Mouse (Mus musculus): ENCODE data around the gene Fbp1. TPM values are rescaled to one million over a fixed set of nuclear protein-coding genes. Genes with fewer than 3 reads are reported as not detected.

The Fbp1 gene
- polyA plus RNA-seq, 1 experiment from 2014 or later = 2.9 TPM

GRCm38 (mm10) chr13:62881336-62881735, 6.7 kb downstream of the Fbp1 start:
- Histone ChIP-seq H3K9me3 (no peaks in the 10 kb centered on the region), H3K27me3 (peaks cover 4% of the 10 kb centered on the region), H3K36me3 (no peaks in the 10 kb centered on the region), H3K27ac (replicated peaks) (no peak overlapping the region), H3K4me1 (replicated peaks) (peaks cover 7% of the 10 kb centered on the region), H3K9ac (no peak overlapping the region), H3K4me2 (no peak overlapping the region), H3K4me3 (no peak overlapping the region)
- 87% methylated on average over 9 of the region's 9 CpGs for WGBS
- no peak for ATAC-seq (ENCODE audit: low read depth)

- Histone ChIP-seq H3K9ac (no peak overlapping the region), H3K27me3 (no peaks in the 10 kb centered on the region), H3K4me3 (no peak overlapping the region), H3K4me2 (no peak overlapping the region), H3K27ac (replicated peaks) (no peak overlapping the region), H3K36me3 (no peaks in the 10 kb centered on the region), H3K9me3 (no peaks in the 10 kb centered on the region), H3K4me1 (replicated peaks) (peaks cover 7% of the 10 kb centered on the region)
- WGBS = 26% methylated on average over 8 of the region's 8 CpGs
- no peak for ATAC-seq (ENCODE audit: low read depth)
Observed at GRCm38 (mm10) chr13:62879831-62880615, 8.1 kb downstream of the Fbp1 start.

GRCm38 (mm10) chr13:62879411-62879810, 8.7 kb downstream of the Fbp1 start:
- no peak for ATAC-seq (ENCODE audit: low read depth)
- 29% methylated on average over 6 of the region's 6 CpGs for WGBS
- Histone ChIP-seq H3K27ac (replicated peaks) (no peak overlapping the region), H3K4me3 (no peak overlapping the region), H3K27me3 (no peaks in the 10 kb centered on the region), H3K9me3 (no peaks in the 10 kb centered on the region), H3K9ac (no peak overlapping the region), H3K36me3 (no peaks in the 10 kb centered on the region), H3K4me2 (no peak overlapping the region), H3K4me1 (replicated peaks) (peaks cover 7% of the 10 kb centered on the region)

GRCm38 (mm10) chr13:62877247-62877646, 10.8 kb downstream of the Fbp1 start:
- no peak overlapping the region for H3K4me3 ChIP-seq
- H3K9ac ChIP-seq = no peak overlapping the region
- H3K4me2 ChIP-seq = no peak overlapping the region
- peaks cover 7% of the 10 kb centered on the region for H3K4me1 ChIP-seq (replicated peaks)
- H3K36me3 ChIP-seq = no peaks in the 10 kb centered on the region
- H3K9me3 ChIP-seq = no peaks in the 10 kb centered on the region
- H3K27me3 ChIP-seq = no peaks in the 10 kb centered on the region
- WGBS = 21% methylated on average over 5 of the region's 5 CpGs
- no peak overlapping the region for H3K27ac ChIP-seq (replicated peaks)
- ATAC-seq (ENCODE audit: low read depth) = no peak

GRCm38 (mm10) chr13:62876111-62876510, 12.0 kb downstream of the Fbp1 start:
- no peaks in the 10 kb centered on the region for H3K9me3 ChIP-seq
- H3K4me1 ChIP-seq (replicated peaks) = peaks cover 7% of the 10 kb centered on the region
- WGBS = 90% methylated on average over 1 of the region's 1 CpGs
- H3K9ac ChIP-seq = no peak overlapping the region
- H3K4me3 ChIP-seq = no peak overlapping the region
- H3K27ac ChIP-seq (replicated peaks) = no peak overlapping the region
- no peaks in the 10 kb centered on the region for H3K27me3 ChIP-seq
- no peak overlapping the region for H3K4me2 ChIP-seq
- no peaks in the 10 kb centered on the region for H3K36me3 ChIP-seq
- ATAC-seq (ENCODE audit: low read depth) = no peak

GRCm38 (mm10) chr13:62872252-62872651, 15.8 kb downstream of the Fbp1 start:
- H3K9me3 ChIP-seq = no peaks in the 10 kb centered on the region
- no peaks in the 10 kb centered on the region for H3K36me3 ChIP-seq
- WGBS = 82% methylated on average over 3 of the region's 3 CpGs
- no peak overlapping the region for H3K9ac ChIP-seq
- H3K27me3 ChIP-seq = no peaks in the 10 kb centered on the region
- ATAC-seq (ENCODE audit: low read depth) = no peak
- H3K27ac ChIP-seq (replicated peaks) = no peak overlapping the region
- H3K4me2 ChIP-seq = no peak overlapping the region
- no peak overlapping the region for H3K4me3 ChIP-seq
- peaks cover under 1% of the 10 kb centered on the region; the same call in 1 of the 2 replicates for H3K4me1 ChIP-seq (replicated peaks)

- Histone ChIP-seq H3K36me3 (no peaks in the 10 kb centered on the region), H3K27ac (replicated peaks) (no peak overlapping the region), H3K4me2 (no peak overlapping the region), H3K4me1 (replicated peaks) (peaks cover 9% of the 10 kb centered on the region), H3K4me3 (no peak overlapping the region), H3K27me3 (no peaks in the 10 kb centered on the region), H3K9me3 (no peaks in the 10 kb centered on the region), H3K9ac (no peak overlapping the region)
- ATAC-seq (ENCODE audit: low read depth) = no peak
- WGBS = 74% methylated on average over 2 of the region's 2 CpGs
Observed at GRCm38 (mm10) chr13:62870605-62871004, 17.5 kb downstream of the Fbp1 start.

- Histone ChIP-seq H3K27me3 (no peaks in the 10 kb centered on the region), H3K27ac (replicated peaks) (peak overlapping the region; percentile 75), H3K9me3 (no peaks in the 10 kb centered on the region), H3K9ac (no peak overlapping the region), H3K4me1 (replicated peaks) (peaks cover 16% of the 10 kb centered on the region), H3K4me3 (no peak overlapping the region), H3K36me3 (no peaks in the 10 kb centered on the region), H3K4me2 (no peak overlapping the region)
- ATAC-seq (ENCODE audit: low read depth) = peak; percentile 57
- WGBS = 46% methylated on average over 4 of the region's 4 CpGs
Observed at GRCm38 (mm10) chr13:62866817-62867216, 21.3 kb downstream of the Fbp1 start.

GRCm38 (mm10) chr13:62865651-62866315, 22.3 kb downstream of the Fbp1 start:
- Histone ChIP-seq H3K9me3 (no peaks in the 10 kb centered on the region), H3K36me3 (no peaks in the 10 kb centered on the region), H3K4me2 (no peak overlapping the region), H3K27me3 (no peaks in the 10 kb centered on the region), H3K4me3 (no peak overlapping the region), H3K9ac (no peak overlapping the region), H3K4me1 (replicated peaks) (peaks cover 16% of the 10 kb centered on the region), H3K27ac (replicated peaks) (peak overlapping the region; percentile 73)
- ATAC-seq (ENCODE audit: low read depth) = no peak
- 63% methylated on average over 11 of the region's 11 CpGs for WGBS

GRCm38 (mm10) chr13:62863771-62864170, 24.3 kb downstream of the Fbp1 start:
- ATAC-seq (ENCODE audit: low read depth) = no peak
- no peak overlapping the region for H3K4me3 ChIP-seq
- no peaks in the 10 kb centered on the region for H3K9me3 ChIP-seq
- no peaks in the 10 kb centered on the region for H3K27me3 ChIP-seq
- H3K27ac ChIP-seq (replicated peaks) = no peak overlapping the region
- no peak overlapping the region for H3K9ac ChIP-seq
- H3K4me1 ChIP-seq (replicated peaks) = peaks cover 16% of the 10 kb centered on the region
- H3K36me3 ChIP-seq = no peaks in the 10 kb centered on the region
- no peak overlapping the region for H3K4me2 ChIP-seq
- WGBS = 76% methylated on average over 6 of the region's 6 CpGs

- Histone ChIP-seq H3K4me3 (no peak overlapping the region), H3K27me3 (no peaks in the 10 kb centered on the region), H3K36me3 (no peaks in the 10 kb centered on the region), H3K9me3 (no peaks in the 10 kb centered on the region), H3K27ac (replicated peaks) (no peak overlapping the region), H3K4me2 (no peak overlapping the region), H3K9ac (no peak overlapping the region), H3K4me1 (replicated peaks) (peaks cover 16% of the 10 kb centered on the region)
- no peak for ATAC-seq (ENCODE audit: low read depth)
- WGBS = 93% methylated on average over 3 of the region's 3 CpGs
Observed at GRCm38 (mm10) chr13:62862875-62863274, 25.2 kb downstream of the Fbp1 start.

- no peak overlapping the region for H3K4me2 ChIP-seq
- H3K27me3 ChIP-seq = no peaks in the 10 kb centered on the region
- H3K27ac ChIP-seq (replicated peaks) = no peak overlapping the region
- no peak overlapping the region for H3K4me3 ChIP-seq
- peaks cover 7% of the 10 kb centered on the region for H3K4me1 ChIP-seq (replicated peaks)
- no peaks in the 10 kb centered on the region for H3K9me3 ChIP-seq
- no peak for ATAC-seq (ENCODE audit: low read depth)
- no peak overlapping the region for H3K9ac ChIP-seq
- WGBS = 93% methylated on average over 4 of the region's 4 CpGs
- H3K36me3 ChIP-seq = no peaks in the 10 kb centered on the region
Observed at GRCm38 (mm10) chr13:62860068-62860467, 28.0 kb downstream of the Fbp1 start.
